Mouse (Mus musculus) CH12.LX (cell line): Measurements from ENCODE around the gene Thy1. TPM values are rescaled to one million over a fixed set of nuclear protein-coding genes. Genes with fewer than 3 reads are reported as not detected.

Experiments
- DNase-seq: peaks from one replicate; pipeline ENCODE4 v3.0.0-alpha.2; 2013; ENCODE audit errors: extremely low read depth
- H3K27ac ChIP-seq: 2 replicates; pipeline ENCODE4 v1.5.1; 2012; ENCODE audit warnings: low read depth, mild to moderate bottlenecking, control low read depth, moderate library complexity; ENCODE audit not compliant: insufficient read depth
- H3K27me3 ChIP-seq: replicated peaks from 2 replicates; pipeline ENCODE3; 2012; ENCODE audit warnings: inconsistent platforms
- H3K36me3 ChIP-seq, 2 experiments: replicated peaks in 1 of 2; 2 replicates each; pipeline versions ENCODE3 to v1.6.1; 2012; ENCODE audit warnings: inconsistent platforms in 1 of 2, low read length in 1 of 2, mild to moderate bottlenecking in 1 of 2, mixed read lengths in 1 of 2, moderate library complexity in 1 of 2; ENCODE audit not compliant: control insufficient read depth in 1 of 2, insufficient read depth in 1 of 2
- H3K4me1 ChIP-seq, 2 experiments: 2 replicates each; pipeline ENCODE4 v1.6.1; 2012; ENCODE audit warnings: inconsistent platforms in 1 of 2, moderate library complexity in 1 of 2; ENCODE audit not compliant: insufficient read depth in 2 of 2, control insufficient read depth in 1 of 2
- H3K4me2 ChIP-seq: 2 replicates; pipeline ENCODE4 v1.6.1; 2012; ENCODE audit warnings: low read depth, mild to moderate bottlenecking, control low read depth; ENCODE audit not compliant: poor library complexity, insufficient read depth, severe bottlenecking
- H3K4me3 ChIP-seq, 3 experiments: fragments of 150-350 bp in 1 of 3; sonication (generic) in 1 of 3; replicated peaks in 1 of 3; 2 replicates each; pipeline versions ENCODE3 to v1.5.1; 2011 to 2012; ENCODE audit warnings: low read depth in 2 of 3, low read length in 2 of 3, mild to moderate bottlenecking in 2 of 3, moderate library complexity in 2 of 3, control low read depth in 1 of 3, improper control_type of control experiment in 1 of 3, inconsistent platforms in 1 of 3, mixed read lengths in 1 of 3; ENCODE audit not compliant: poor library complexity in 1 of 3
- H3K79me2 ChIP-seq: replicated peaks from 2 replicates; pipeline ENCODE4 v1.6.1; 2012; ENCODE audit warnings: mild to moderate bottlenecking, moderate library complexity; ENCODE audit not compliant: control insufficient read depth, poor library complexity, insufficient read depth, severe bottlenecking; ENCODE audit errors: extremely low read depth
- H3K9ac ChIP-seq: 2 replicates; pipeline ENCODE4 v1.6.1; 2012; ENCODE audit warnings: low read depth, mild to moderate bottlenecking, control low read depth, moderate library complexity; ENCODE audit not compliant: insufficient read depth
- H3K9me3 ChIP-seq: replicated peaks from 2 replicates; pipeline ENCODE3; 2012; ENCODE audit warnings: low read length, inconsistent platforms, mixed read lengths
- CHD1 ChIP-seq: IDR thresholded peaks from 2 replicates; pipeline ENCODE4 v1.6.1; 2012; ENCODE audit warnings: low read depth, low read length, improper control_type of control experiment, inconsistent platforms
- CHD2 ChIP-seq: IDR thresholded peaks from 2 replicates; pipeline ENCODE4 v1.6.1; 2011; ENCODE audit warnings: low read length, improper control_type of control experiment
- CTCF ChIP-seq, 2 experiments: IDR thresholded peaks in 1 of 2; conservative IDR thresholded peaks in 1 of 2; 2 replicates each; pipeline ENCODE4 v1.5.1; 2011 to 2012; ENCODE audit warnings: low read depth in 2 of 2, low read length in 2 of 2, improper control_type of control experiment in 1 of 2, inconsistent platforms in 1 of 2, mild to moderate bottlenecking in 1 of 2, moderate library complexity in 1 of 2
- E2F4 ChIP-seq: IDR thresholded peaks from 2 replicates; pipeline ENCODE4 v1.6.1; 2011; ENCODE audit warnings: low read depth, low read length, improper control_type of control experiment; ENCODE audit not compliant: insufficient replicate concordance
- EP300 ChIP-seq: IDR thresholded peaks from 2 replicates; pipeline ENCODE4 v1.6.1; 2011; ENCODE audit warnings: low read length, improper control_type of control experiment
- ETS1 ChIP-seq: conservative IDR thresholded peaks from 2 replicates; pipeline ENCODE4 v1.6.1; 2012; ENCODE audit warnings: low read depth, mild to moderate bottlenecking, inconsistent platforms, low read length, improper control_type of control experiment, moderate library complexity
- GABPA ChIP-seq: IDR thresholded peaks from 2 replicates; pipeline ENCODE4 v1.6.1; 2012; ENCODE audit warnings: low read depth, low read length, improper control_type of control experiment, inconsistent platforms; ENCODE audit not compliant: insufficient replicate concordance
- MAFK ChIP-seq: IDR thresholded peaks from 2 replicates; pipeline ENCODE4 v1.6.1; 2011; ENCODE audit warnings: low read length, improper control_type of control experiment; ENCODE audit not compliant: insufficient replicate concordance
- MAX ChIP-seq: IDR thresholded peaks from 2 replicates; pipeline ENCODE4 v1.6.1; 2011; ENCODE audit warnings: low read length, improper control_type of control experiment
- MEF2A ChIP-seq: IDR thresholded peaks from 2 replicates; pipeline ENCODE4 v1.6.1; 2014; ENCODE audit warnings: low read depth, mild to moderate bottlenecking, inconsistent platforms, low read length, improper control_type of control experiment, borderline replicate concordance
- MXI1 ChIP-seq: IDR thresholded peaks from 2 replicates; pipeline ENCODE4 v1.6.1; 2011; ENCODE audit warnings: mild to moderate bottlenecking, low read depth, low read length, improper control_type of control experiment
- MYC ChIP-seq: IDR thresholded peaks from 2 replicates; pipeline ENCODE4 v1.6.1; 2011; ENCODE audit warnings: low read depth, mild to moderate bottlenecking, improper control_type of control experiment, low read length
- NELFE ChIP-seq: IDR thresholded peaks from 2 replicates; pipeline ENCODE4 v1.6.1; 2011; ENCODE audit warnings: low read depth, low read length, improper control_type of control experiment
- NRF1 ChIP-seq: IDR thresholded peaks from 2 replicates; pipeline ENCODE4 v1.6.1; 2014; ENCODE audit warnings: low read depth, mild to moderate bottlenecking, inconsistent platforms, low read length, improper control_type of control experiment, moderate library complexity
- PAX5 ChIP-seq: IDR thresholded peaks from 2 replicates; pipeline ENCODE4 v1.6.1; 2012; ENCODE audit warnings: low read length, inconsistent platforms, mixed read lengths
- POLR2A ChIP-seq: IDR thresholded peaks from 2 replicates; pipeline ENCODE4 v1.6.1; 2011; ENCODE audit warnings: low read depth, mild to moderate bottlenecking, improper control_type of control experiment, low read length
- RCOR1 ChIP-seq: conservative IDR thresholded peaks from 2 replicates; pipeline ENCODE4 v1.6.1; 2012; ENCODE audit warnings: low read depth, mild to moderate bottlenecking, inconsistent platforms, low read length, improper control_type of control experiment
- TCF12 ChIP-seq: IDR thresholded peaks from 2 replicates; pipeline ENCODE4 v1.6.1; 2014; ENCODE audit warnings: low read depth, mild to moderate bottlenecking, inconsistent platforms, low read length, improper control_type of control experiment
- USF1 ChIP-seq: IDR thresholded peaks from 2 replicates; pipeline ENCODE4 v1.6.1; 2014; ENCODE audit warnings: low read depth, mild to moderate bottlenecking, inconsistent platforms, low read length, improper control_type of control experiment
- ZC3H11A ChIP-seq: IDR thresholded peaks from 2 replicates; pipeline ENCODE4 v1.6.1; 2012; ENCODE audit warnings: low read depth, mild to moderate bottlenecking, inconsistent platforms, low read length, improper control_type of control experiment
- ZMIZ1 ChIP-seq: IDR thresholded peaks from 2 replicates; pipeline ENCODE4 v1.6.1; 2012; ENCODE audit warnings: low read depth, mild to moderate bottlenecking, inconsistent platforms, low read length, improper control_type of control experiment
- dilution Hi-C: fragments of 300-500 bp; cut with MboI; formaldehyde crosslinking; loops from 2 replicates; pipeline ENCODE4 v1.14.3; 2020; ENCODE audit warnings: low sequenced_read_pairs; ENCODE audit not compliant: extremely low pct_unique_long_range_greater_than_20kb, extremely low pct_ligation_motif_present
- in situ Hi-C: fragments of 300-500 bp; cut with MboI; formaldehyde crosslinking; loops from 3 replicates; pipeline ENCODE4 v1.14.3; 2019; ENCODE audit warnings: low sequenced_read_pairs, low pct_ligation_motif_present, low pct_unique_long_range_greater_than_20kb, mixed read lengths
- polyA plus RNA-seq: library from polyadenylated mRNA; unstranded; fragments of >175 nt; gene quantifications from 2 replicates; pipeline ENCODE4 v1.2.1, GENCODE M21; 2012; ENCODE audit warnings: low read depth; ENCODE audit not compliant: insufficient read length
- total RNA-seq, 2 experiments: library from RNA; depleted of rRNA; stranded (reverse); fragments of 300-350 nt in 1 of 2; fragments of >200 nt in 1 of 2; gene quantifications; 2 replicates each; pipeline ENCODE4 v1.2.3; 2012 to 2014

Thy1 gene
- total and polyA plus RNA-seq, 3 experiments, result not detected

GRCm38 (mm10) chr9:44084659-44085229 lies 41.6 kb downstream of the Thy1 start:
- TF ChIP-seq CHD1 (no peak), POLR2A (peak; percentile 83), MXI1 (peak; percentile 30; the same call in 1 of the 2 replicates), RCOR1 (no peak), MAX (peak; percentile 51; the same call in 1 of the 2 replicates), NELFE (peak; percentile 67), ZMIZ1 (0 out of 2 replicates have a peak, but pooled peaks have one; percentile 28), TCF12 (peak; percentile 56; the same call in 1 of the 2 replicates)
- H3K9ac ChIP-seq, result peak overlapping the region; percentile 42; the same call in 1 of the 2 replicates
- peaks cover 19 to 51% of the 10 kb centered on the region in 2 experiments for H3K4me1 ChIP-seq
- H3K36me3 ChIP-seq, result no peaks in the 10 kb centered on the region
- H3K79me2 ChIP-seq, result no peaks in the 10 kb centered on the region
- dilution Hi-C loops (no loop called here), in situ Hi-C loops (no loop called here)
- peaks cover 57% of the 10 kb centered on the region for H3K27me3 ChIP-seq
- H3K9me3 ChIP-seq, result no peaks in the 10 kb centered on the region
- peak overlapping the region; percentile 17 to 62 (median 46) for H3K4me3 ChIP-seq
- peak; percentile 57 for DNase-seq
- H3K4me2 ChIP-seq, result peak overlapping the region; percentile 63
- H3K27ac ChIP-seq, result no peak overlapping the region

GRCm38 (mm10) chr9:44085276-44085675 lies 42.1 kb downstream of the Thy1 start:
- Histone ChIP-seq H3K9ac (peak overlapping the region; percentile 42; the same call in 1 of the 2 replicates), H3K9me3 (no peaks in the 10 kb centered on the region), H3K27me3 (peaks cover 56% of the 10 kb centered on the region), H3K27ac (no peak overlapping the region), H3K79me2 (no peaks in the 10 kb centered on the region), H3K4me3 (peak overlapping the region; percentile 17 to 62 (median 46)), H3K4me2 (peak overlapping the region; percentile 63), H3K4me1 (peaks cover 19 to 57% of the 10 kb centered on the region in 2 experiments), H3K36me3 (no peaks in the 10 kb centered on the region)
- no peak for DNase-seq
- no peak for TF ChIP-seq POLR2A
- TF ChIP-seq MAX, result no peak
- no peak for TF ChIP-seq MAFK
- no peak for TF ChIP-seq CHD2
- no peak for TF ChIP-seq PAX5
- TF ChIP-seq MEF2A, result no peak
- no peak for TF ChIP-seq EP300
- TF ChIP-seq E2F4, result no peak
- TF ChIP-seq USF1, result no peak
- TF ChIP-seq ETS1, result no peak
- no peak for TF ChIP-seq ZC3H11A
- TF ChIP-seq GABPA, result no peak
- no peak for TF ChIP-seq MXI1
- TF ChIP-seq MYC, result no peak
- no peak for TF ChIP-seq NRF1
- no peak for TF ChIP-seq CTCF (conservative IDR thresholded peaks at IDR 0.05 in 1 of 2, IDR thresholded peaks at IDR 0.05 in 1 of 2; ENCODE audit: low read depth in 2 of 2, low read length in 2 of 2)
- in situ Hi-C loops, result no loop called here
- dilution Hi-C loops, result no loop called here
